Comparison of ENCODE assay signal across 32 mouse cellular contexts in genomic region chr14:18029181-18029932, GRCm38 (mm10).
A peak's percentile ranks its signal among the peaks of the same experiment; 100 is the strongest.
DNase-seq lines count a peak whose midpoint lies in the region; ATAC-seq and TF ChIP-seq lines count a peak whose summit lies in the region.
"Had no signal": no experiment of that assay in that cellular context is flagged by ENCODE, and none has a peak within 500 bp of the region (broad histone marks: within the 10 kb centered on the region; RNA-seq: fewer than 3 reads in every experiment).

No protein-coding gene starts in this region.

- H3K4me2 ChIP-seq in heart, embryonic 11.5 days: no peak overlapping the region
- H3K4me2 ChIP-seq in heart, postnatal 0 days (ENCODE audit: low read depth, low read length): no peak overlapping the region
- H3K4me2 ChIP-seq: embryonic facial prominence, embryonic 12.5 days; hindbrain, embryonic 15.5 days; limb, embryonic 15.5 days; liver, embryonic 15.5 days; lung, embryonic 14.5 days; midbrain, embryonic 15.5 days; neural tube, embryonic 15.5 days had no signal

- TF ChIP-seq CTCF in layer of hippocampus, adult 2 months (conservative IDR thresholded peaks at IDR 0.05): no peak
- no peak for TF ChIP-seq CTCF in heart, postnatal 0 days (IDR thresholded peaks at IDR 0.05; ENCODE audit: low read depth)

- no peak overlapping the region for H3K9ac ChIP-seq in heart, embryonic 11.5 days (ENCODE audit: low read depth, low read length)
- no peak overlapping the region for H3K9ac ChIP-seq in heart, postnatal 0 days (replicated peaks; ENCODE audit: low read depth, low read length)
- H3K9ac ChIP-seq: embryonic facial prominence, embryonic 12.5 days; hindbrain, embryonic 15.5 days; limb, embryonic 15.5 days; liver, embryonic 15.5 days; lung, embryonic 14.5 days; midbrain, embryonic 15.5 days; neural tube, embryonic 15.5 days had no signal

- no peaks in the 10 kb centered on the region for H3K27me3 ChIP-seq in heart, embryonic 11.5 days (ENCODE audit: control insufficient read depth, insufficient read depth, low read length)
- no peaks in the 10 kb centered on the region for H3K27me3 ChIP-seq in heart, postnatal 0 days (ENCODE audit: control insufficient read depth, insufficient read depth, low read length)
- H3K27me3 ChIP-seq: embryonic facial prominence, embryonic 12.5 days; hindbrain, embryonic 15.5 days; limb, embryonic 15.5 days; liver, embryonic 15.5 days; midbrain, embryonic 15.5 days; neural tube, embryonic 15.5 days had no signal

- no peaks in the 10 kb centered on the region for H3K36me3 ChIP-seq in heart, embryonic 11.5 days (ENCODE audit: control insufficient read depth, insufficient read depth, low read length)
- H3K36me3 ChIP-seq in heart, postnatal 0 days (replicated peaks; ENCODE audit: control insufficient read depth, insufficient read depth, low read length): no peaks in the 10 kb centered on the region
- H3K36me3 ChIP-seq: embryonic facial prominence, embryonic 12.5 days; hindbrain, embryonic 10.5 days; hindbrain, embryonic 15.5 days; limb, embryonic 10.5 days; limb, embryonic 15.5 days; liver, embryonic 15.5 days; midbrain, embryonic 15.5 days; neural tube, embryonic 15.5 days had no signal

- no peak for ATAC-seq in heart, embryonic 11.5 days (replicated peaks; ENCODE audit: insufficient number of reproducible peaks, low FRiP score, low TSS enrichment)
- peak; percentile 41; the same call in 1 of the 2 replicates for ATAC-seq in heart, postnatal 0 days (ENCODE audit: insufficient read depth, low read depth)
- ATAC-seq: forebrain, embryonic 14.5 days; inflammation-experienced regulatory T-cells, adult 6 months; midbrain, embryonic 15.5 days had no signal

- H3K4me1 ChIP-seq in heart, embryonic 11.5 days (ENCODE audit: control insufficient read depth, insufficient read depth, low read length): no peaks in the 10 kb centered on the region
- H3K4me1 ChIP-seq in heart, postnatal 0 days (ENCODE audit: control insufficient read depth, insufficient read depth): no peaks in the 10 kb centered on the region
- H3K4me1 ChIP-seq: embryonic facial prominence, embryonic 12.5 days; hindbrain, embryonic 10.5 days; hindbrain, embryonic 15.5 days; limb, embryonic 10.5 days; limb, embryonic 15.5 days; liver, embryonic 15.5 days; midbrain, embryonic 15.5 days; neural tube, embryonic 15.5 days had no signal

- DNase-seq in heart, adult 18-20 months: peak; percentile 23 to 66
- DNase-seq in layer of hippocampus, adult 2 months (ENCODE audit: low spot score in 2 of 2): no peak
- no peak for DNase-seq in layer of hippocampus, postnatal 14 days (ENCODE audit: low spot score in 2 of 2)
- no peak for DNase-seq in heart, postnatal 0 days (ENCODE audit: low spot score)
- DNase-seq in skeletal muscle tissue, adult 2 months (ENCODE audit: low read depth, low spot score): peak; percentile 53
- no peak for DNase-seq in T-cell, adult 2 months (ENCODE audit: low spot score)
- DNase-seq: adrenal gland, adult 8-10 months; B cell, adult 2 months; cerebellum, adult 9-10 months; cerebellum, postnatal 36 days; embryo, embryonic 11 days; gastrocnemius, postnatal 25 days; kidney, adult 2 months; kidney, postnatal 4 days; lung, embryonic 14.5 days; lung, postnatal 14 days; retina, postnatal 1 day; thymus, adult 2 months; thymus, postnatal 36 days had no signal

- 56% methylated on average over 2 of the region's 2 CpGs for WGBS in heart, embryonic 11.5 days (ENCODE audit: insufficient replicate concordance)
- 43% methylated on average over 2 of the region's 2 CpGs for WGBS in heart, postnatal 0 days

- no peak overlapping the region for H3K27ac ChIP-seq in heart, embryonic 11.5 days (ENCODE audit: low read depth, low read length)
- peak overlapping the region; percentile 32; the same call in 1 of the 2 replicates for H3K27ac ChIP-seq in layer of hippocampus, adult 2 months
- no peak overlapping the region for H3K27ac ChIP-seq in heart, postnatal 0 days (ENCODE audit: low read depth)
- H3K27ac ChIP-seq: embryonic facial prominence, embryonic 12.5 days; hindbrain, embryonic 10.5 days; hindbrain, embryonic 15.5 days; kidney, postnatal 0 days; limb, embryonic 10.5 days; limb, embryonic 15.5 days; liver, embryonic 15.5 days; midbrain, embryonic 15.5 days; neural tube, embryonic 15.5 days; stomach, postnatal 0 days had no signal

- H3K4me3 ChIP-seq in heart, embryonic 11.5 days (ENCODE audit: low read depth, low read length): no peak overlapping the region
- H3K4me3 ChIP-seq in layer of hippocampus, adult 2 months: no peak overlapping the region
- H3K4me3 ChIP-seq in heart, postnatal 0 days (ENCODE audit: low read depth, low read length): no peak overlapping the region
- H3K4me3 ChIP-seq: embryonic facial prominence, embryonic 12.5 days; hindbrain, embryonic 10.5 days; hindbrain, embryonic 15.5 days; limb, embryonic 10.5 days; limb, embryonic 15.5 days; liver, embryonic 15.5 days; midbrain, embryonic 15.5 days; neural tube, embryonic 15.5 days had no signal

- H3K9me3 ChIP-seq in heart, embryonic 11.5 days (replicated peaks; ENCODE audit: control insufficient read depth, low read length): no peaks in the 10 kb centered on the region
- no peaks in the 10 kb centered on the region for H3K9me3 ChIP-seq in heart, postnatal 0 days (replicated peaks; ENCODE audit: control insufficient read depth, low read length)
- H3K9me3 ChIP-seq: embryonic facial prominence, embryonic 12.5 days; hindbrain, embryonic 10.5 days; hindbrain, embryonic 15.5 days; limb, embryonic 10.5 days; limb, embryonic 15.5 days; liver, embryonic 15.5 days; midbrain, embryonic 15.5 days; neural tube, embryonic 15.5 days had no signal

- no peak for TF ChIP-seq EP300 in heart, postnatal 0 days (IDR thresholded peaks at IDR 0.05; ENCODE audit: low read depth)

Comparison
In these comparisons a context has a peak if more than half of its experiments do, and no peak if none do; other contexts are left out.
1. DNase-seq: peak in heart, adult 18-20 months (2 of 2) and skeletal muscle tissue, adult 2 months (single experiment); none in layer of hippocampus, adult 2 months (0 of 2), layer of hippocampus, postnatal 14 days (0 of 2), heart, postnatal 0 days (single experiment) and T-cell, adult 2 months (single experiment).